Mouse (Mus musculus) limb, embryonic 13.5 days (tissue): ENCODE measurements around the gene Scgn. TPM values are rescaled to one million over a fixed set of nuclear protein-coding genes. Genes with fewer than 3 reads are reported as not detected.
A peak's percentile ranks its signal among the peaks of the same experiment; 100 is the strongest.

Source experiments
- ATAC-seq: fragments of 200-750 bp; cut with Nextera tagmentation; 2 replicates; pipeline ENCODE4 v1.8.0; 2017; ENCODE audit warnings: low read depth, moderate number of reproducible peaks, moderate TSS enrichment; ENCODE audit not compliant: low FRiP score
- H3K27ac ChIP-seq: fragments of 300-500 bp; sonication (generic); 2 replicates; pipeline ENCODE4 v1.5.1; 2015; ENCODE audit warnings: inconsistent platforms, mild to moderate bottlenecking, moderate library complexity
- H3K27me3 ChIP-seq: fragments of 300-500 bp; sonication (generic); 2 replicates; pipeline ENCODE4 v1.6.1; 2015; ENCODE audit warnings: mild to moderate bottlenecking, inconsistent platforms
- H3K36me3 ChIP-seq: fragments of 300-500 bp; sonication (generic); 2 replicates; pipeline ENCODE4 v1.6.1; 2015; ENCODE audit warnings: inconsistent platforms, mild to moderate bottlenecking, moderate library complexity
- H3K4me1 ChIP-seq: fragments of 300-500 bp; sonication (generic); 2 replicates; pipeline ENCODE4 v1.6.1; 2015; ENCODE audit warnings: inconsistent platforms
- H3K4me2 ChIP-seq: fragments of 300-500 bp; sonication (generic); replicated peaks from 2 replicates; pipeline ENCODE4 v1.6.1; 2015; ENCODE audit warnings: inconsistent platforms, mild to moderate bottlenecking, moderate library complexity
- H3K4me3 ChIP-seq: fragments of 300-500 bp; sonication (generic); 2 replicates; pipeline ENCODE4 v1.5.1; 2015; ENCODE audit warnings: moderate library complexity, mild to moderate bottlenecking, inconsistent platforms
- H3K9ac ChIP-seq: fragments of 300-500 bp; sonication (generic); 2 replicates; pipeline ENCODE4 v1.6.1; 2015; ENCODE audit warnings: mild to moderate bottlenecking, inconsistent platforms
- H3K9me3 ChIP-seq: fragments of 300-500 bp; sonication (generic); 2 replicates; pipeline ENCODE4 v1.6.1; 2016; ENCODE audit warnings: inconsistent platforms
- WGBS: fragments of 180-500 bp; shearing (Covaris S2); methylation state at CpG from one replicate; pipeline ENCODE4 v1.1.7; 2015; 5-methylcytosine and 5-hydroxymethylcytosine counted together
- polyA plus RNA-seq: library from polyadenylated mRNA; unstranded; fragments of >200 nt; fragmentation: Nextera tagmentation; extraction: Ambion mirVana; gene quantifications from 2 replicates; pipeline ENCODE4 v1.2.1, GENCODE M21; 2015

Scgn gene
- 0.27 TPM in 1 of 2 replicates, not detected in the other for polyA plus RNA-seq

- H3K9ac ChIP-seq: no peak within 1 kb of the TSS
- H3K36me3 ChIP-seq: no peaks in the 10 kb centered on the region
- under 1% methylated on average over 20 of the region's 20 CpGs for WGBS
- 0 out of 2 replicates have a peak, but pooled peaks cover 3% of the 10 kb centered on the region for H3K4me1 ChIP-seq
- H3K27me3 ChIP-seq: peaks cover 31% of the 10 kb centered on the region
- peak within 1 kb of the TSS; percentile 37 for H3K4me2 ChIP-seq
- H3K27ac ChIP-seq: no peak within 1 kb of the TSS
- no peak; the same call in 1 of the 2 replicates for ATAC-seq
- no peak within 1 kb of the TSS for H3K4me3 ChIP-seq
- H3K9me3 ChIP-seq: no peaks in the 10 kb centered on the region
Observed at GRCm38 (mm10) chr13:23990928-23991327, at the start of gene Scgn. Gene Scgn (minus strand): TSS chr13:23991214.

GRCm38 (mm10) chr13:24040221-24040620 lies 49.2 kb upstream of the Scgn start:
- ATAC-seq: no peak
- no peak overlapping the region for H3K4me2 ChIP-seq
- H3K4me3 ChIP-seq: no peak overlapping the region
- H3K36me3 ChIP-seq: peaks cover 41% of the 10 kb centered on the region
- H3K9me3 ChIP-seq: no peaks in the 10 kb centered on the region
- H3K9ac ChIP-seq: no peak overlapping the region
- H3K27ac ChIP-seq: no peak overlapping the region
- no peaks in the 10 kb centered on the region for H3K4me1 ChIP-seq
- no peaks in the 10 kb centered on the region for H3K27me3 ChIP-seq
- WGBS: 89% methylated on average over 7 of the region's 7 CpGs

- Histone ChIP-seq H3K9ac (no peak overlapping the region), H3K27ac (no peak overlapping the region), H3K4me3 (no peak overlapping the region), H3K9me3 (no peaks in the 10 kb centered on the region), H3K4me2 (no peak overlapping the region), H3K4me1 (no peaks in the 10 kb centered on the region), H3K27me3 (no peaks in the 10 kb centered on the region), H3K36me3 (peaks cover 25% of the 10 kb centered on the region)
- no peak for ATAC-seq
- 83% methylated on average over 3 of the region's 3 CpGs for whole genome bisulfite sequencing
Observed at GRCm38 (mm10) chr13:24037502-24037901, 46.5 kb upstream of the Scgn start.

GRCm38 (mm10) chr13:24036150-24036549 lies 45.1 kb upstream of the Scgn start:
- H3K4me1 ChIP-seq: no peaks in the 10 kb centered on the region
- H3K27ac ChIP-seq: no peak overlapping the region
- no peak for ATAC-seq
- no peaks in the 10 kb centered on the region for H3K27me3 ChIP-seq
- peaks cover 12% of the 10 kb centered on the region for H3K36me3 ChIP-seq
- H3K9ac ChIP-seq: no peak overlapping the region
- no peak overlapping the region for H3K4me2 ChIP-seq
- H3K9me3 ChIP-seq: no peaks in the 10 kb centered on the region
- 86% methylated on average over 18 of the region's 18 CpGs for WGBS
- H3K4me3 ChIP-seq: no peak overlapping the region

GRCm38 (mm10) chr13:24027191-24028170 lies 36.5 kb upstream of the Scgn start:
- Histone ChIP-seq H3K4me2 (no peak overlapping the region), H3K9me3 (no peaks in the 10 kb centered on the region), H3K27me3 (no peaks in the 10 kb centered on the region), H3K27ac (no peak overlapping the region), H3K4me1 (peaks cover 6% of the 10 kb centered on the region), H3K9ac (no peak overlapping the region), H3K36me3 (peaks cover 13% of the 10 kb centered on the region), H3K4me3 (no peak overlapping the region)
- ATAC-seq: no peak
- 53% methylated on average over 5 of the region's 5 CpGs for WGBS

GRCm38 (mm10) chr13:24018515-24018914 lies 27.5 kb upstream of the Scgn start:
- Histone ChIP-seq H3K4me3 (no peak overlapping the region), H3K9ac (no peak overlapping the region), H3K27ac (no peak overlapping the region), H3K9me3 (no peaks in the 10 kb centered on the region), H3K4me2 (no peak overlapping the region), H3K27me3 (no peaks in the 10 kb centered on the region), H3K4me1 (no peaks in the 10 kb centered on the region), H3K36me3 (peaks cover 11% of the 10 kb centered on the region; the same call in 1 of the 2 replicates)
- no peak for ATAC-seq
- WGBS: 79% methylated on average over 4 of the region's 4 CpGs

- peaks cover 7% of the 10 kb centered on the region for H3K4me1 ChIP-seq
- no peak overlapping the region for H3K4me3 ChIP-seq
- peaks cover 5% of the 10 kb centered on the region; the same call in 1 of the 2 replicates for H3K36me3 ChIP-seq
- WGBS: 78% methylated on average over 2 of the region's 2 CpGs
- no peaks in the 10 kb centered on the region for H3K9me3 ChIP-seq
- ATAC-seq: no peak
- no peaks in the 10 kb centered on the region for H3K27me3 ChIP-seq
- no peak overlapping the region for H3K27ac ChIP-seq
- H3K9ac ChIP-seq: no peak overlapping the region
- H3K4me2 ChIP-seq: no peak overlapping the region
Observed at GRCm38 (mm10) chr13:24005528-24005927, 14.5 kb upstream of the Scgn start.

GRCm38 (mm10) chr13:24001797-24002196 lies 10.8 kb upstream of the Scgn start:
- Histone ChIP-seq H3K9me3 (no peaks in the 10 kb centered on the region), H3K27me3 (no peaks in the 10 kb centered on the region), H3K27ac (no peak overlapping the region), H3K36me3 (no peaks in the 10 kb centered on the region), H3K9ac (no peak overlapping the region), H3K4me2 (no peak overlapping the region), H3K4me1 (no peaks in the 10 kb centered on the region), H3K4me3 (no peak overlapping the region)
- WGBS: 53% methylated on average over 2 of the region's 2 CpGs
- ATAC-seq: no peak

- H3K4me2 ChIP-seq: no peak overlapping the region
- no peaks in the 10 kb centered on the region for H3K27me3 ChIP-seq
- ATAC-seq: no peak
- H3K36me3 ChIP-seq: no peaks in the 10 kb centered on the region
- H3K9me3 ChIP-seq: no peaks in the 10 kb centered on the region
- H3K9ac ChIP-seq: no peak overlapping the region
- WGBS: 77% methylated on average over 2 of the region's 2 CpGs
- no peaks in the 10 kb centered on the region for H3K4me1 ChIP-seq
- H3K4me3 ChIP-seq: no peak overlapping the region
- no peak overlapping the region for H3K27ac ChIP-seq
Observed at GRCm38 (mm10) chr13:24001081-24001480, 10.1 kb upstream of the Scgn start.

- 88% methylated on average over 2 of the region's 2 CpGs for WGBS
- Histone ChIP-seq H3K9me3 (no peaks in the 10 kb centered on the region), H3K4me1 (no peaks in the 10 kb centered on the region), H3K4me3 (no peak overlapping the region), H3K36me3 (no peaks in the 10 kb centered on the region), H3K27me3 (peaks cover 4% of the 10 kb centered on the region), H3K9ac (no peak overlapping the region), H3K27ac (no peak overlapping the region), H3K4me2 (no peak overlapping the region)
- no peak for ATAC-seq
Observed at GRCm38 (mm10) chr13:23998826-23999225, 7.8 kb upstream of the Scgn start.

- Histone ChIP-seq H3K9me3 (no peaks in the 10 kb centered on the region), H3K36me3 (no peaks in the 10 kb centered on the region), H3K27me3 (peaks cover 31% of the 10 kb centered on the region), H3K27ac (no peak overlapping the region), H3K4me3 (no peak overlapping the region), H3K4me1 (0 out of 2 replicates have a peak, but pooled peaks cover 3% of the 10 kb centered on the region), H3K9ac (no peak overlapping the region), H3K4me2 (no peak overlapping the region)
- WGBS: 63% methylated on average over 3 of the region's 3 CpGs
- no peak for ATAC-seq
Observed at GRCm38 (mm10) chr13:23994756-23995155, 3.7 kb upstream of the Scgn start.

GRCm38 (mm10) chr13:23994024-23994423 lies 3.0 kb upstream of the Scgn start:
- Histone ChIP-seq H3K27ac (no peak overlapping the region), H3K36me3 (no peaks in the 10 kb centered on the region), H3K4me3 (no peak overlapping the region), H3K4me1 (0 out of 2 replicates have a peak, but pooled peaks cover 3% of the 10 kb centered on the region), H3K4me2 (no peak overlapping the region), H3K27me3 (peaks cover 31% of the 10 kb centered on the region), H3K9ac (no peak overlapping the region), H3K9me3 (no peaks in the 10 kb centered on the region)
- no peak for ATAC-seq
- WGBS: 19% methylated on average over 9 of the region's 9 CpGs
